Mouse (Mus musculus) stomach, embryonic 14.5 days (tissue): Measurements from ENCODE around the gene Nxf7. TPM values are rescaled to one million over a fixed set of nuclear protein-coding genes. Genes with fewer than 3 reads are reported as not detected.
"Not testable (repeated sequence)": the region's sequence is repeated elsewhere in the genome, so short reads cannot be mapped to it uniquely, and the experiment has no call there.

Source experiments
- ATAC-seq: fragments of 200-750 bp; cut with Nextera tagmentation; 2 replicates; pipeline ENCODE4 v1.8.0; 2017; ENCODE audit warnings: low read depth, moderate TSS enrichment; ENCODE audit not compliant: insufficient number of reproducible peaks, insufficient read depth, low FRiP score
- H3K27ac ChIP-seq: fragments of 300-500 bp; sonication (generic); 2 replicates; pipeline ENCODE4 v1.5.1; 2014; ENCODE audit warnings: mild to moderate bottlenecking, low read length, moderate library complexity, mixed read lengths
- H3K27me3 ChIP-seq: fragments of 300-500 bp; sonication (generic); 2 replicates; pipeline ENCODE4 v1.6.1; 2014; ENCODE audit warnings: low read length, control low read depth, mixed read lengths; ENCODE audit not compliant: control insufficient read depth, insufficient read depth
- H3K36me3 ChIP-seq: fragments of 300-500 bp; sonication (generic); 2 replicates; pipeline ENCODE4 v1.6.1; 2014; ENCODE audit warnings: mild to moderate bottlenecking, control low read depth, low read length, moderate library complexity, mixed read lengths; ENCODE audit not compliant: control insufficient read depth, insufficient read depth
- H3K4me1 ChIP-seq: fragments of 300-500 bp; sonication (generic); 2 replicates; pipeline ENCODE4 v1.6.1; 2014; ENCODE audit warnings: low read length, control low read depth, mixed read lengths; ENCODE audit not compliant: control insufficient read depth, insufficient read depth
- H3K4me2 ChIP-seq: fragments of 300-500 bp; sonication (generic); replicated peaks from 2 replicates; pipeline ENCODE4 v1.6.1; 2014; ENCODE audit warnings: low read depth, low read length, control low read depth
- H3K4me3 ChIP-seq: fragments of 300-500 bp; sonication (generic); 2 replicates; pipeline ENCODE4 v1.5.1; 2014; ENCODE audit warnings: low read depth, low read length, control low read depth
- H3K9ac ChIP-seq: fragments of 300-500 bp; sonication (generic); replicated peaks from 2 replicates; pipeline ENCODE4 v1.6.1; 2014; ENCODE audit warnings: low read depth, mild to moderate bottlenecking, control low read depth, low read length, moderate library complexity, mixed read lengths
- H3K9me3 ChIP-seq: fragments of 300-500 bp; sonication (generic); 2 replicates; pipeline ENCODE4 v1.6.1; 2016; ENCODE audit warnings: low read depth, low read length, control low read depth; ENCODE audit not compliant: control insufficient read depth
- WGBS: fragments of 180-500 bp; shearing (Covaris S2); extraction: QIAGEN DNeasy Blood & Tissue Kit; methylation state at CpG from one replicate; pipeline ENCODE4 v1.1.7; 2014; 5-methylcytosine and 5-hydroxymethylcytosine counted together
- polyA plus RNA-seq: library from polyadenylated mRNA; unstranded; fragments of >200 nt; fragmentation: Nextera tagmentation; extraction: Ambion mirVana; gene quantifications from 2 replicates; pipeline ENCODE4 v1.2.1, GENCODE M21; 2014

The Nxf7 gene
- polyA plus RNA-seq, 1 experiment from 2014 or later: not detected

DNA sequence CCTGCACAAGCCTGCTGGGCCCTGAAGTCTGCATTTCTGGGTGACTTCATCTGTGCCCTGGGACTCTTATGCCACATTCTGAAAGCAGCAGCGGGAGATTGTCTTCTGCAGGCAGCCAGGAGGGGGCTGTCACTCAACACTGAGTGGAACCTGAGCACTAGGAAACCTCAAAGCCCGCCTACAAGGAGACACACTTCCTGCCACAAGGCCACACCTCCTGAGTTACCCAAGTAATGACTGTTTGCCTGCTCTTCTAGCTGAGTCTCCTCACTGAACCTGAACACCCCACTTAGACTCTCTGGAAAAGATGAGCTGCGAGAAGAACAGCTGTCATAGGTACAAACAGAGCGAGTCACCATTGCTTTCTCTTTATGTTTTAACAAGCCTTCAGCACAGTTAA, 33.6 kb downstream of the Nxf7 start:
- not testable (repeated sequence) for H3K4me1 ChIP-seq, H3K27me3 ChIP-seq, H3K9ac ChIP-seq, H3K27ac ChIP-seq, H3K4me2 ChIP-seq, ATAC-seq, H3K36me3 ChIP-seq, H3K4me3 ChIP-seq, H3K9me3 ChIP-seq
- WGBS: 51% methylated on average over 4 of the region's 4 CpGs

DNA sequence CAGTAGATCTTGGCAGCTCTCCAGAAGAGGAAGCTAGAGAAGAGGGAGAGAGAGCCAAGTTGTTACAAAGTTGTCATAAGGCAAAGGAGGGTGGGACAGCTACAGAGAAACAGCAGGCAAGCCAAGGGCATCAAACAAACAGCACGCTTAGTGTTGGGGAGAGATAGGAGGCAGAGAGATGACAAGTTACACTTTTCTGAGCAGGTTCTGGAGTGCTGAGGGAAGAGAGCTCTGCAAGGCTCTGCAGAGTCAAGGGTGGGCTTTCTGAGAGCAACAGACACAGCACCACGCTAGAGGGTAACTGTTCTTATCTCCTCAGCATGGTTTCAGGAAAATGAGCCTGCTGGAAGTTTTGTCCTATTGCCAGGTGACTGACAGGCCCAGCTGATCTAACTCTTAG, 35.7 kb downstream of the Nxf7 start:
- Histone ChIP-seq H3K27me3 (no peaks in the 10 kb centered on the region), H3K4me3 (no peak overlapping the region), H3K36me3 (no peaks in the 10 kb centered on the region), H3K4me2 (no peak overlapping the region), H3K9ac (no peak overlapping the region), H3K27ac (no peak overlapping the region), H3K9me3 (no peaks in the 10 kb centered on the region), H3K4me1 (no peaks in the 10 kb centered on the region)
- 40% methylated on average over 2 of the region's 2 CpGs for WGBS
- no peak for ATAC-seq

DNA sequence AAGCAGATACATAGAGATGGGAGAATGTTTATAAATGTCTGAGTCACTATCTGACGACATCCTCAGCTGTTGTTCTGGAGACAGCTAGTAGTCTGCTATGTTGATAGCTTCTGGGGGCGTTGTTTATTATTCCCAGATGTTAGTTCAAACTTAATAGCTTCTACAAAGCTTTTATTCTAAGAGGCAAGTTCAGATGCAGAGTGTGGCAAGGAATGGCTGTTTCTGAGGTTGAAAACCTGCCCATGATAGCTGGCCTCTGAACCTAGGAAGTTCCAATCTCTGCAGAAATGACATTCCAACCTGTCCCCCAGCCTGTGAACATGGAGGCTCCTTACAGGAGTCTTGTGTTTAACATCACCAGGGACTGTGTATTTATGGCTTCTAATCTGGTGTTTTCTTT, 36.9 kb downstream of the Nxf7 start:
- H3K4me1 ChIP-seq, ATAC-seq: not testable (repeated sequence)
- 53% methylated on average over 2 of the region's 2 CpGs for WGBS

DNA sequence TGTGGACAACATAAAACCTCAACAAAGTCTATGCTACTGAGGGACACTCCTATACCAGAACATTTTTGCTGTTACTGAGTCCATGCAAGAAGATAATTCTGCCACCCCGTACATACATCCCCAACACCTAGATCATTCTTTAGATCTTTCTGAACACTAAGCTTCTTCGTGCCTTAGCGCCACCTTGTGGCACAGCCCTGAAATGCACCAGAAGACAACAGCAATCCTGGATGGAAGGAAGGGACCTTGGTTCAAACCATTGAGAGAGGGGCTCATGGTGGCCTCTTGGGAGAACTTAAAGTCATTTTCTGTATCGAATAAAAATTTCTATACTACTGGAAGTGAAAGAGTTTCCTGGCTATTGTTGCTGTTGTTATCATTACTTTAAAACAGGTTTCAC, 37.6 kb downstream of the Nxf7 start:
- H3K9me3 ChIP-seq, H3K9ac ChIP-seq: not testable (repeated sequence)
- WGBS: 21% methylated on average over 3 of the region's 4 CpGs

More for the DNA sequence above, 36.9 kb downstream of the Nxf7 start:
- not testable (repeated sequence) for H3K9me3 ChIP-seq, H3K27ac ChIP-seq, H3K4me3 ChIP-seq, H3K4me2 ChIP-seq, H3K36me3 ChIP-seq, H3K9ac ChIP-seq, H3K27me3 ChIP-seq

DNA sequence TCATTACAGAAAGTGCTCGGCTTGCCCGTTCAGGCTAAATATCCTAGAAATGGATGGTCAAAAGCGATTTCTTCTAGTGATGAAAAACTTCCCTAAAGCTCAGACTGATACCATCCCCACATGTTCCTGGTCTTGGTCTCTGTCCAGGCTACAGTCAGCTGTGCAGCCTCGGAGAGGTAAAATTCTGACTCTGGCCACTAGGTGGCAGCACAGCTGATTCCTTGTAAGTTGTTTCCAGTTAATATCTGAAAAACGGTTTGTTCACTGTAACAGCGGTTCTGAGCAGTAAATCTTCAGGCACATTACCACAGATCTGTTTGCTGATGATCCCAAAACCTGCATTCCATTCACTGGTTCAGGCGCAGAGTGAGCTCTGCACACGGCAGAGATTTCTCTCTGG, 38.9 kb downstream of the Nxf7 start:
- H3K27ac ChIP-seq, H3K4me1 ChIP-seq, H3K9ac ChIP-seq, H3K4me2 ChIP-seq, H3K27me3 ChIP-seq, ATAC-seq, H3K36me3 ChIP-seq, H3K4me3 ChIP-seq, H3K9me3 ChIP-seq: not testable (repeated sequence)
- WGBS: 24% methylated on average over 8 of the region's 8 CpGs

More for the DNA sequence above, 37.6 kb downstream of the Nxf7 start:
- not testable (repeated sequence) for H3K4me2 ChIP-seq, H3K27ac ChIP-seq, H3K4me3 ChIP-seq, H3K4me1 ChIP-seq, H3K27me3 ChIP-seq, ATAC-seq, H3K36me3 ChIP-seq

Other genes with a start within 250 kb of the Nxf7 start
- gene Gm5128, start 225.5 kb downstream of the Nxf7 start, polyA plus RNA-seq: not detected in 2 replicates
- not detected in 2 replicates for gene Gm7903, start 164.9 kb downstream of the Nxf7 start, polyA plus RNA-seq
- not detected in 2 replicates for gene AV320801, start 104.2 kb downstream of the Nxf7 start, polyA plus RNA-seq
- gene Prame, start 28.9 kb upstream of the Nxf7 start, polyA plus RNA-seq: not detected in 2 replicates
- gene Tcp11x2, start 95.0 kb upstream of the Nxf7 start, polyA plus RNA-seq: not detected in 2 replicates
- gene Tmsb15a, start 126.5 kb upstream of the Nxf7 start, polyA plus RNA-seq: not detected in 2 replicates
- 7.7 and 9.6 TPM in 2 replicates for gene Armcx5, start 144.0 kb upstream of the Nxf7 start, polyA plus RNA-seq
- 47.3 and 47.4 TPM in 2 replicates for gene Gprasp1, start 144.0 kb upstream of the Nxf7 start, polyA plus RNA-seq
- 46.6 and 51.1 TPM in 2 replicates for gene Bhlhb9, start 198.8 kb upstream of the Nxf7 start, polyA plus RNA-seq
- gene Gprasp2, start 240.3 kb upstream of the Nxf7 start, polyA plus RNA-seq: 26.6 and 29.1 TPM in 2 replicates